Mouse (Mus musculus) cerebellum, adult 2 months (tissue): ENCODE results near the gene Ptpn6. TPM values are rescaled to one million over a fixed set of nuclear protein-coding genes. Genes with fewer than 3 reads are reported as not detected.
"Not testable (repeated sequence)": the region's sequence is repeated elsewhere in the genome, so short reads cannot be mapped to it uniquely, and the experiment has no call there.

Experiments used
- DNase-seq, 2 experiments: peaks; one replicate each; pipeline ENCODE4 v3.0.0; 2021
- H3K27ac ChIP-seq: fragments of 200-500 bp; 2 replicates; pipeline ENCODE4 v1.5.1; 2012; ENCODE audit warnings: low read length, control low read depth, inconsistent platforms; ENCODE audit not compliant: insufficient read depth
- H3K27me3 ChIP-seq: fragments of 200-500 bp; 2 replicates; pipeline ENCODE4 v1.6.1; 2012; ENCODE audit warnings: inconsistent platforms, mild to moderate bottlenecking, low read length, moderate library complexity; ENCODE audit not compliant: control insufficient read depth, insufficient read depth
- H3K4me1 ChIP-seq: fragments of 200-500 bp; 2 replicates; pipeline ENCODE4 v1.6.1; 2011; ENCODE audit warnings: low read length; ENCODE audit not compliant: control insufficient read depth, insufficient read depth
- H3K4me3 ChIP-seq: fragments of 200-500 bp; replicated peaks from 2 replicates; pipeline ENCODE3; 2011; ENCODE audit warnings: mild to moderate bottlenecking, low read depth, low read length, control low read depth; ENCODE audit not compliant: insufficient read depth
- CTCF ChIP-seq: fragments of 200-500 bp; IDR thresholded peaks from 2 replicates; pipeline ENCODE4 v1.5.1; 2011; ENCODE audit warnings: low read depth, mild to moderate bottlenecking, control low read depth, low read length, moderate library complexity, borderline replicate concordance; ENCODE audit not compliant: insufficient read depth
- POLR2A ChIP-seq: fragments of 200-500 bp; IDR thresholded peaks from 2 replicates; pipeline ENCODE4 v1.6.1; 2011; ENCODE audit warnings: low read length, control low read depth, borderline replicate concordance; ENCODE audit not compliant: insufficient read depth
- WGBS: fragments of 180-500 bp; shearing (Covaris S2); methylation state at CpG from one replicate; pipeline ENCODE4 v1.1.7; 2018; 5-methylcytosine and 5-hydroxymethylcytosine counted together
- polyA plus RNA-seq: library from polyadenylated mRNA; depleted of rRNA; stranded (reverse); fragments of >200 nt; gene quantifications from 2 replicates; pipeline ENCODE4 v1.2.3, GENCODE M21; 2012

Ptpn6 gene
- polyA plus RNA-seq, 1 experiment: 2.2 TPM

- H3K4me3 ChIP-seq: no peak overlapping the region
- no peak overlapping the region for H3K27ac ChIP-seq
- H3K27me3 ChIP-seq: no peaks in the 10 kb centered on the region
- TF ChIP-seq POLR2A (no peak), CTCF (no peak)
- peaks cover 40% of the 10 kb centered on the region for H3K4me1 ChIP-seq
- WGBS: 66% methylated on average over 7 of the region's 7 CpGs
- no peak for DNase-seq
These were observed 41.9 kb downstream of the Ptpn6 start for GRCm38 (mm10) chr6:124696441-124697150.

GRCm38 (mm10) chr6:124694166-124694955 is 44.2 kb downstream of the Ptpn6 start:
- TF ChIP-seq POLR2A (no peak), CTCF (no peak)
- Histone ChIP-seq H3K4me3 (no peak overlapping the region), H3K27ac (peak overlapping the region; percentile 56), H3K4me1 (peaks cover 30% of the 10 kb centered on the region), H3K27me3 (no peaks in the 10 kb centered on the region)
- 32% methylated on average over 15 of the region's 15 CpGs for WGBS
- DNase-seq: peak; percentile 69 to 77

GRCm38 (mm10) chr6:124693243-124693981 is 45.1 kb downstream of the Ptpn6 start:
- Histone ChIP-seq H3K27ac (peak overlapping the region; percentile 56), H3K4me3 (no peak overlapping the region), H3K4me1 (peaks cover 24% of the 10 kb centered on the region), H3K27me3 (no peaks in the 10 kb centered on the region)
- WGBS: 80% methylated on average over 15 of the region's 15 CpGs
- TF ChIP-seq CTCF: no peak
- no peak for TF ChIP-seq POLR2A
- DNase-seq: no peak

GRCm38 (mm10) chr6:124690517-124690916 is 48.0 kb downstream of the Ptpn6 start:
- Histone ChIP-seq H3K27me3 (no peaks in the 10 kb centered on the region), H3K27ac (no peak overlapping the region), H3K4me1 (peaks cover 18% of the 10 kb centered on the region), H3K4me3 (no peak overlapping the region)
- 93% methylated on average over 3 of the region's 3 CpGs for WGBS
- no peak for TF ChIP-seq POLR2A
- no peak for DNase-seq

- Histone ChIP-seq H3K27ac (no peak overlapping the region), H3K27me3 (no peaks in the 10 kb centered on the region), H3K4me3 (no peak overlapping the region), H3K4me1 (peaks cover 12% of the 10 kb centered on the region)
- WGBS: 96% methylated on average over 3 of the region's 3 CpGs
- DNase-seq: no peak
- TF ChIP-seq POLR2A (no peak), CTCF (no peak)
These were observed 49.5 kb downstream of the Ptpn6 start for GRCm38 (mm10) chr6:124689011-124689410.

- Histone ChIP-seq H3K4me3 (no peak overlapping the region), H3K27me3 (no peaks in the 10 kb centered on the region), H3K27ac (no peak overlapping the region), H3K4me1 (peaks cover 9% of the 10 kb centered on the region)
- no peak for DNase-seq
- whole genome bisulfite sequencing: 87% methylated on average over 8 of the region's 8 CpGs
- TF ChIP-seq CTCF (no peak), POLR2A (no peak)
These were observed 50.3 kb downstream of the Ptpn6 start for GRCm38 (mm10) chr6:124688151-124688758.

GRCm38 (mm10) chr6:124686644-124687043 is 51.9 kb downstream of the Ptpn6 start:
- not testable (repeated sequence) for H3K27me3 ChIP-seq, H3K27ac ChIP-seq, DNase-seq, H3K4me3 ChIP-seq, H3K4me1 ChIP-seq
- 88% methylated on average over 1 of the region's 1 CpGs for WGBS
